Mouse (Mus musculus) ES-Bruce4 (cell line): ENCODE data around the gene Loxl4.

Source experiments
- CTCF ChIP-seq: IDR thresholded peaks from one replicate; pipeline ENCODE4 v1.8.1; 2011; ENCODE audit warnings: low read depth, low read length
- POLR2A ChIP-seq: IDR thresholded peaks from one replicate; pipeline ENCODE4 v1.8.1; 2011; ENCODE audit warnings: low read length; ENCODE audit not compliant: insufficient read depth

- TF ChIP-seq POLR2A (no peak), CTCF (no peak)
Observed at GRCm38 (mm10) chr19:42562981-42563380, 49.6 kb downstream of the Loxl4 start.
